Mouse (Mus musculus) right cerebral cortex, postnatal 10 days (tissue): ENCODE data around the gene Rps6.
A peak's percentile ranks its signal among the peaks of the same experiment; 100 is the strongest.

Source experiments
- DNase-seq, 2 experiments: peaks; one replicate each; pipeline ENCODE4 v3.0.0; 2021; ENCODE audit warnings: low spot score in 2 of 2

The Rps6 gene

GRCm38 (mm10) chr4:86857113-86858069 lies at the start of gene Rps6:
TSS of gene Rps6 (minus strand) at chr4:86857412.
- peak; percentile 98 for DNase-seq

GRCm38 (mm10) chr4:86905869-86906268 lies 48.7 kb upstream of the Rps6 start:
- DNase-seq: no peak

GRCm38 (mm10) chr4:86904969-86905368 lies 47.8 kb upstream of the Rps6 start:
- DNase-seq: no peak

- DNase-seq: no peak
Observed at GRCm38 (mm10) chr4:86902351-86902750, 45.1 kb upstream of the Rps6 start.

DNA sequence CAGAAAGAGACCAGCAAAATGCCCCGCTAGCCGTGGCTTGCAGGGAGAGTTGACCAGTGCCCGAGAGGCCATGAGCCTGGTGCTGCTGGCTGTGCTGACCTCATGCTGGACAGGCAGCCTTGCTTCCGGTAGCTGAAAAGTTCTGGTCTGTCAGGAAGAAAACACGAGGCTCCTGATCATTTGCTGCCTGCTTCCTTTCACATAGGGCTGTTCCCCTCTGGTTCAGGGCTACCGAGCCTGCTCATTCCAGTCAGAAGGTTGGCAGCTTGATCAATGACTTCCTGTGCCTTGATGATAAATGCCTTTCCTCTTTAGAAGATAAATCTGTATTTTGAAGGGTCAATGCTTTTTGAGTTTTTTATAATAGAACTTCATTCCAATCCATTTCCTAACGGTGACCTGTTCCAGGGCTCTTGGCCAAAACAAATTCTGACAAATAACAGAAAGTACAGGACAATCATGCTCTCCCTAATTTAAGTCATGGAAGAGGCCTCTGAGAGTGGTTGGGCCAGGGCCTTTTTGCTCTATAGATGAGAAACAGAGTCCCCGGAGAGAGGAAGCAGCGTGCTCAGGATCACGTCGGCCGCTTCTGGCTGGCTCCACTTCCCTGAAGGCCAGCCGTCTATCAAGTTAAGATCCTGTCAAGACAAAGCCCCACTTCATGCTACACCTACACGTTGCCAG lies 41.7 kb upstream of the Rps6 start:
- no peak for DNase-seq

DNA sequence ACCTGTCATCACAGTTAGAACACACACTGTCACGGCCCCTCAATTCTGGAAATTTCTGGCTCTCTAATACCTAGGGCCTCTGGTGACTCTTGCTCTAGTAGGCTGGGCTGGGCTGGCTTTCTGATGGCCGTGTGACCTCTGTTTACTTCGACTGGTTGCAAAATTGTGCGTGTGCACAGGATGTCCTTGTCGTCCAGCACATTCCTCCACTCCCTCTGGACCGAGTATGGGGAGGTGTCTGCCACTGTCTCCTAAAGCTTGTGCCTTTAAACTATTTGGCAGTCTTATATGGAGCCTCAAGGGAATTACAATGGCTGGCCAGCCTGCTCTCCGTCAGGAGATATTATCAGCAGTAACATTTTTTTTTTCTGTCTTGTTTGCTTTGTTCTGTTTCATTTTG lies 40.2 kb upstream of the Rps6 start:
- no peak for DNase-seq

DNA sequence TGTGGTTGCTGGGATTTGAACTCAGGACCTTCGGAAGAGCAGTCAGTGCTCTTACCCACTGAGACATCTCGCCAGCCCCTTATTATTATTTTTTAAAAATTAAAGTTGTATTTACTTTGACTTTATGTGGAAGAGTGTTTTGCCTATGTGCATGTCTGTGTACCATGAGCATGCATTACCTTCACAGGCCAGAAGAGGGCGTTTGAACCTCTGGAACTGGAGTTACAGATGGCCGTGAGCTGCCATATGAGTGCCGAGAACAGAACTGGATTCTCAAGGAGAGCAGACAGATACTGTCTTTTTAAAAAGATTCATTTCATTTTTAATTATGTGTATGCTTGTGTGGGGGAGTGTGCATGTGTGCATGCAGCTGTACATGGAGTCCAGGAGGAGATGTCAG lies 30.7 kb upstream of the Rps6 start:
- DNase-seq: no peak

DNA sequence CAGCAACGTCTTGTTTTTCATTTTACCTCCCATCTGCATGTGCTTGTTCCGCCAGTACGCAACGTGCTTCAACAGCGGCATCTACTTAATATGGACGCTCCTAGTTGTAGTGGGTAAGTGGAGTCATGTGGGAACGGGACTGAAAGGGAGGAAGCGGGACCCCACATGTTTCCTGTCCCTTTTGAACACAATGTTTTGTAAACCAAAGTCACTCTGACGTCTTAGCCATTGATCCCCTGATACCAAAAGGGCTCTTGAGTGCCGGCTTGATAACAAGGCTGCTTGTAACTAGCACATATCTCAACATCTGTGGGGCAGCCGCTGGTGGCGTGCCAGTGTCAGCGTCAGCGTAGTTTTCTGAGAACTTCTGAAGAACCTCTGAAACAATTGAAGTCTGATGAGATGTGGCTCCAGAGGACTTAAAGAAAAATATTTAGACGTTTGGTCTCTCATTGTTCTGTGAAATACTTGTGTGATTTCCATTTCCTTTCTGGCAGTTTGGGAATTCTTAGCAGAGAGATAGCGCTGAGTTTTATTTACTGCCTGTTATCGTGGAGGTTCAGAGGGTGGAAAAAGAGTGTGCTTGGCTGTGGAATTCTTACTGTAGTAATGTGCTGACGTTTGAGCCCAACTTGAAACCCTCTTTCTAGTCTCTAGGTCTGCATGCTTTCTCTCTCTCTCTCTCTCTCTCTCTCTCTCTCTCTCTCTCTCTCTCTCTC lies 29.1 kb upstream of the Rps6 start:
- DNase-seq: no peak

GRCm38 (mm10) chr4:86885790-86886159 lies 28.6 kb upstream of the Rps6 start:
- no peak for DNase-seq

- no peak for DNase-seq
Observed at GRCm38 (mm10) chr4:86884945-86885344, 27.7 kb upstream of the Rps6 start.

- no peak for DNase-seq
Observed at GRCm38 (mm10) chr4:86882413-86882812, 25.2 kb upstream of the Rps6 start.

GRCm38 (mm10) chr4:86881178-86881577 lies 24.0 kb upstream of the Rps6 start:
- no peak for DNase-seq

DNA sequence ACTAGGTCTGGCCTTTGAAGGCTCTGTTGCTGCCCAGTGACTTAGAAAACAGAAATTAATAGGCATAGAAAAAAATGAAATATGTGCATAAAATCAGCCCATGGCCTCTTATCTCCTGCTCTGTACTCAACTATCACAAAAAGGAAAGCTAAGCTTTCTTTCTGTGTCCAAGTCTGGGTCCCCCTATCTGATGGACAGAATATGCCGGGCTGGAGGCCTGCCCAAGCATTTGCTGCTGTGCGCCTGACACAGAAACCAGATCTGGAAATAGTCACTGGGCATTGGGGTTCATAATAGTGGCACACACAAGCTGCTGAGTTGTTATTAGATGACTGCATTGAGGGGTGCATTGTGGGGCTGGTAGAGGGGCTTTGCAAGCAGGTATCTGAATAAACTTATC lies 22.3 kb upstream of the Rps6 start:
- no peak for DNase-seq

- peak; percentile 83 for DNase-seq
Observed at GRCm38 (mm10) chr4:86874146-86874847, 17.1 kb upstream of the Rps6 start, which contains the start of gene Acer2. TSS of gene Acer2 (plus strand) at chr4:86874396.

DNA sequence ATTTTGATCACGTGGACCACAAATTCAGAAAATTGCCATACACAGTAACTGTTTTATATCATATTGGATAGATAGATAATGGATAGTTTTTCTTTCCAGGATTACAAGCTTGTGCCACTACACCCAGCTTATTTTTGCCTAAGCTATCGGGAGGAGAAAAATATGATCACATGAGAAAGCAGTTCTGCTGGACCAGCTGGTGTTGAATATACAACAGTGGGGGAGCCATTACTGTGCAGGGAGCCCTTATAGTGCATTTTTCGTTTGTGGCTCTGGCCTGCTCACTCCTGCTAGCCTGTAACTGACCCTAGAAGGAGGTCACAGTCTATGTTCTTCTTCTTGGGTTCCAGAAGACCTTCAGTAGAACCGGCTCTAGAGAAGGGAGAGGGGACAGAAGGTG lies 15.9 kb upstream of the Rps6 start:
- DNase-seq: peak; percentile 31 to 50

DNA sequence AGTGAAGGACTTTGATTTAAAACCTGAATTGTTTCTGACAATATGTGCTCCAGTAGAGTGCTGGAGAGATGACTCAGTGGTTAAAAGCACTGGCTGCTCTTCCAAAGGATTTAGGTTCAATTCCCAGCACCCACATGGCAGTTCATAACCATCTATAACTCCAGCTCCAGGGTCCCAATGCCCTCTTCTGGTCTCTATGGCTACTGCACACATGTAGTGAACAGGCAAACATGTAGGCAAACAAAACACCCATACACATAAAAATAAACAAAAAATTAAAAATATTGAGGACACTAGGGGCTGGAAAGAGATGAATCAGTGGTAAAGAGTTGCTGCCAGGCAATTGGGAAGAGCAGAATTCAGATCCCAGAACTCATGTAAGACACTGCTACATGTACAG lies 14.8 kb upstream of the Rps6 start:
- DNase-seq: no peak

DNA sequence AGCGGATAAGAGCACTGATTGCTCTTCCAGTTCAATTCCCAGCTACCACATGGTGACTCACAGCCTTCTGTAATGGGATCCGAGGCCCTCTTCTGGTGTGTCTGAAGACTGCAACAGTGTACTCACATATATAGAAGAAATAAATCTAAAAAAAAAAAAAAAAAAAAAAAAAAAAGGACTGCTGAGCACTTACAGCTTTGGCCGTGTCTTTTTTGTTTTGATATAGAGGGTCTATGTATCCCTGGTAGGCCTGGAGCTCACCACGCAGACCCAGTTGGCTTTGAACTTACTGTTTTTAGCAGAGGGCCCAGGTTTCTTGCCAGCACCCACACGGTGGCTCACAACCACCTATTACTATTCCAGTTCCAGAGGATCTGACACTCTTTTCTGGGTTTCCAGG lies 6.9 kb upstream of the Rps6 start:
- DNase-seq: no peak

DNA sequence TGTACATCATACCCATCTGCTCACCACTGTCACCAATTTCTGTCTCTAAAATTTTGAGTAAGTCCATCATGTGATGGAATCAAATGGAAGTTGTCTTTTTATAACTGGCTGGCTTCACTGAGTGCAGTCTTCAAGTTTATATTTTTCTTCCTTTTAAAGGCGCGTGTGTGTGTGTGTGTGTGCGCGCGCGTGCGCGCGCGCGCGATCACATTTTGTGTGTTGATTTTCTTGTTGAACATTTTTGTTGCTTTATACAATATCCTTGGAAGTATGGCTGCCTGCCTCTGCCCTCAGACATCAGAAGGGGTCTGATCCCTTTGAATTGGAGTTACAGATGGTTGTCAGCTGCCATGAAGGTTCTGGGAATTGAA lies 843 bp upstream of the Rps6 start:
- DNase-seq: peak in 1 of 2 experiments; percentile 42

DNA sequence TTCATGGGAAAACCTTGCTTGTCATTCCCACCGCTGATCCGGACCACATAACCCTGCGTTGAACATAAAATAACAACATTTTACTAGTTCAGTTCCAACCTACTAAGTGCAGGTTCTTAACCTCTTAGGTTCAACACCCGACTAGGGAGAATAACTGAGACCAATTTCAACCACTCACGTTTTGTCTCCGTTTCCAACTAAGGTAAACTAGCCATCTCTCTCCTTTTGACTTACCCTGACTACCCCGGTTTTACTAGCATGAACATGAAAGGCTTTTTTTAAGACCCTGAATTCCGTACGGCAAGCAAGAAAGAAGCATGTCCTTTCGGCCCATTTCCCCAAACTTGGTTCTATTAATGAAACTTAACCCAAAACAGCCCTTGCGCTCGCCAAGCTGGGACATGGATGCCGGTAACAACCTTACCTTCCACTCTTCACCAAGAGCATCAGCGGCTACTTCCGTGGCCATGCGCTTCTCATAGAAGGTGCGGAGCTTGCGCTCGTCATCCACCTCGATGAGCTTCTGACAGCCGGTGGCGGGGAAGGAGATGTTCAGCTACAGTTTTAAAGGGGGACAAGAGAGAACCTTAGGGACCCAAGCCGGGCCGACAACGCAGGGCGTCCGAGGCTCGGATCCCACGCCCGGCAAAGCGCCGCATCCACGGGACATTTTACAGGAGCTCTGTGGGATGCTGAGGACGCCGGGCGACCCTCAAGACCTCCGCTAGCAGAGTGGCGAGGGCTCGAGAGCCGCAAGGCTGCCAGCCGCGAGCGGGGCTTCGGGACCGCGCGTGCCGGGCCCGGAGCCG lies 704 bp downstream of the Rps6 start:
- no peak for DNase-seq

DNA sequence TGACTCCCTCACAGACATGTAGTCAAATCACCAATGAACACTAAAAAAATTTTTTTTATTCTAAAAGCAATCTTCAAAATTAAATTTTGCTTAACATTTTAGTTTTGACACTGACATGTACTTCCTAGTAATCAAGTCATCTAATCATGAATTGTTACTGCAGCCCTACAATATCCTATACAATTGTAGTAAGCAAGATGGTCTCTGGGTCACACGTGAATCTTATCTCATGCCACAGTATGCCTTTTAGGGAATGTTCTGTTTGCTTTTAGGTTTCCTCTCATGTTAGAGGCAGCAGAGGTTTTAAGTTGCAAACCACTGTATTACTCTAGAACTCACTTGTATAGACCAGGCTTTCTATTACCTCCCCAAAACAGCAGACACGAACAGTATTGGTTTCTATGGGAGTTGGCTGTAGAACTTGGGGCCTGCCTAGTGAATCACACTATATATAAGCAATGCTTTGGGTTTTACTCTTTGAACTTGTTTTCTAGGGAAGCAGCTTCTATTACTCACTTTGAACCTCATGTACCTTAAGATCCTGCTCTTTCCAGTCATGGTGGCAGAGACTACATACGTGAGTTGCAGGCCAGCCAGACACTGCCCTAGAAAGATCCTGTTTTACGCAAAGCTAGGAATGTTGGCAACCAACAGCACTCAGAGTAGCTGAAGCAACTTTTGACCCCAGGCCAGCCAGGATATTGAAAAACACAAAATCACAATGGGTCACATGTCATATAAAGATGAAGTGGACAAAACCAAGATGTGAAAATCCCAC lies 4.2 kb downstream of the Rps6 start:
- no peak for DNase-seq
